Comparison of ENCODE assay signal across 7 mouse cellular contexts in the genomic region with DNA sequence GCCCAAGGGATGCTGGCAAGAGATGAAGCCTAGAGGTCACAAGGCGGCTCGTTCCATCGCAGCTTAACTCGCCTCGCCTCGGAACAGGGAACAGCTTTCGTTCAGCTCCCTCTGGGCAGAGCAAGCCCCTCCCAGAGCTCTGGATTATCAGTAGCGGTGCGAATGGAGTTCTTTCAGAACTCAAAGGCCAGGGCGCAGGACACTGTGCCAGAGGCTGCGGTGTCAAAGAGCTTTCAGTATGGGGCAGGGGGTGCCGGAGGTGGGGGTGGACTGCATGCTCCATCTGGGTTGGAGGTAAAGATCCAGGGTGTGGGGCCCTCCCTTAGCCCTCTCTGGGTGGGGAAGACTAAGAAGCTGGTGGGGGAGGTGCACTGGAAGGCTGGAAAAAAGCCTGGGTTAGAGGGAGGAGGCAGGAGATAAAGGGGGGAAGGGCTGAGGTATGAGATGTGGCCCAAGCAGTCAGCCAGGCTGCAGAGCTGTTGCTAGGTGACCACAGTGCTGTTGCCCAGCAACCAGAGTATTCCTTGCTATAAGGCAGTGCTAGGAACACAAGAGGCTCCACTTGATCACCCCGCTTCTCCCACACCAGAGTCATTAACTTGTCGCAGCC. TPM values are rescaled to one million over a fixed set of nuclear protein-coding genes. Genes with fewer than 3 reads are reported as not detected.
DNase-seq lines count a peak whose midpoint lies in the region; ATAC-seq and TF ChIP-seq lines count a peak whose summit lies in the region.

No protein-coding gene starts in this region.

- H3K4me1 ChIP-seq in embryonic facial prominence, embryonic 11.5 days (ENCODE audit: control insufficient read depth, insufficient read depth, low read length), result peaks cover 16% of the 10 kb centered on the region
- peaks cover 51% of the 10 kb centered on the region for H3K4me1 ChIP-seq in heart, embryonic 10.5 days
- H3K4me1 ChIP-seq in kidney, embryonic 16.5 days (ENCODE audit: insufficient read depth, low read length), result peaks cover 22% of the 10 kb centered on the region
- H3K4me1 ChIP-seq in limb, embryonic 13.5 days, result peaks cover 28% of the 10 kb centered on the region
- H3K4me1 ChIP-seq in neural tube, embryonic 15.5 days, result peaks cover 38% of the 10 kb centered on the region

- H3K4me3 ChIP-seq in embryonic facial prominence, embryonic 11.5 days (ENCODE audit: low read depth, low read length), result peak overlapping the region; percentile 6; the same call in 1 of the 2 replicates
- H3K4me3 ChIP-seq in heart, embryonic 10.5 days, result peak overlapping the region; percentile 54
- H3K4me3 ChIP-seq in kidney, embryonic 16.5 days (ENCODE audit: low read length), result peak overlapping the region; percentile 26
- H3K4me3 ChIP-seq in limb, embryonic 13.5 days, result peak overlapping the region; percentile 26
- H3K4me3 ChIP-seq in neural tube, embryonic 15.5 days (replicated peaks), result peak overlapping the region; percentile 23; the same call in 1 of the 2 replicates

- H3K27me3 ChIP-seq in embryonic facial prominence, embryonic 11.5 days (ENCODE audit: control insufficient read depth, insufficient read depth, low read length), result no peaks in the 10 kb centered on the region
- no peaks in the 10 kb centered on the region for H3K27me3 ChIP-seq in heart, embryonic 10.5 days (ENCODE audit: insufficient read depth, poor library complexity, severe bottlenecking)
- H3K27me3 ChIP-seq in kidney, embryonic 16.5 days (ENCODE audit: insufficient read depth, low read length), result no peaks in the 10 kb centered on the region
- H3K27me3 ChIP-seq in limb, embryonic 13.5 days, result no peaks in the 10 kb centered on the region
- no peaks in the 10 kb centered on the region for H3K27me3 ChIP-seq in neural tube, embryonic 15.5 days (replicated peaks)

- H3K9me3 ChIP-seq in embryonic facial prominence, embryonic 11.5 days (replicated peaks; ENCODE audit: control insufficient read depth, low read length), result no peaks in the 10 kb centered on the region
- no peaks in the 10 kb centered on the region for H3K9me3 ChIP-seq in heart, embryonic 10.5 days
- H3K9me3 ChIP-seq in kidney, embryonic 16.5 days (ENCODE audit: low read length), result no peaks in the 10 kb centered on the region
- H3K9me3 ChIP-seq in limb, embryonic 13.5 days, result no peaks in the 10 kb centered on the region
- H3K9me3 ChIP-seq in neural tube, embryonic 15.5 days (replicated peaks), result no peaks in the 10 kb centered on the region

- no peaks in the 10 kb centered on the region for H3K36me3 ChIP-seq in embryonic facial prominence, embryonic 11.5 days (replicated peaks; ENCODE audit: control insufficient read depth, insufficient read depth, low read depth, low read length)
- H3K36me3 ChIP-seq in heart, embryonic 10.5 days, result peaks cover 3% of the 10 kb centered on the region
- H3K36me3 ChIP-seq in kidney, embryonic 16.5 days (ENCODE audit: insufficient read depth, low read length), result no peaks in the 10 kb centered on the region
- H3K36me3 ChIP-seq in limb, embryonic 13.5 days, result peaks cover under 1% of the 10 kb centered on the region; the same call in 1 of the 2 replicates
- 0 out of 2 replicates have a peak, but pooled peaks cover 2% of the 10 kb centered on the region for H3K36me3 ChIP-seq in neural tube, embryonic 15.5 days

- peak overlapping the region; percentile 60 for H3K4me2 ChIP-seq in embryonic facial prominence, embryonic 11.5 days (ENCODE audit: low read depth, low read length)
- peak overlapping the region; percentile 46 for H3K4me2 ChIP-seq in kidney, embryonic 16.5 days (replicated peaks; ENCODE audit: low read depth, low read length)
- peak overlapping the region; percentile 59 for H3K4me2 ChIP-seq in limb, embryonic 13.5 days (replicated peaks)
- peak overlapping the region; percentile 58 for H3K4me2 ChIP-seq in neural tube, embryonic 15.5 days

- WGBS in embryonic facial prominence, embryonic 11.5 days, result under 1% methylated on average over 14 of the region's 14 CpGs
- WGBS in heart, embryonic 10.5 days, result 1% methylated on average over 14 of the region's 14 CpGs
- 4% methylated on average over 14 of the region's 14 CpGs for WGBS in kidney, embryonic 16.5 days
- whole genome bisulfite sequencing in limb, embryonic 13.5 days, result 2% methylated on average over 14 of the region's 14 CpGs
- 2% methylated on average over 14 of the region's 14 CpGs for WGBS in neural tube, embryonic 15.5 days

- no peak for TF ChIP-seq POLR2A in brain, embryonic 14.5 days (IDR thresholded peaks at IDR 0.05; ENCODE audit: borderline replicate concordance, extremely low read depth, insufficient read depth, insufficient read length, poor library complexity, severe bottlenecking)

- peak; percentile 99 for DNase-seq in brain, embryonic 14.5 days (ENCODE audit: low read depth)
- DNase-seq in embryonic facial prominence, embryonic 11.5 days (ENCODE audit: low spot score), result peak; percentile 95
- DNase-seq in heart, embryonic 10.5 days (ENCODE audit: low spot score), result peak; percentile 97
- no peak for DNase-seq in spleen, adult 12 weeks (ENCODE audit: low spot score)

- peak; percentile 96 for ATAC-seq in embryonic facial prominence, embryonic 11.5 days (replicated peaks; ENCODE audit: insufficient number of reproducible peaks, low FRiP score, low TSS enrichment, low read depth)
- peak; percentile 97 for ATAC-seq in kidney, embryonic 16.5 days (ENCODE audit: low FRiP score, low TSS enrichment)
- ATAC-seq in limb, embryonic 13.5 days (ENCODE audit: low FRiP score, low read depth), result peak; percentile 95
- ATAC-seq in neural tube, embryonic 15.5 days (ENCODE audit: low FRiP score), result peak; percentile 98

- H3K9ac ChIP-seq in embryonic facial prominence, embryonic 11.5 days (replicated peaks; ENCODE audit: low read length), result peak overlapping the region; percentile 49
- peak overlapping the region; percentile 31; the same call in 1 of the 2 replicates for H3K9ac ChIP-seq in kidney, embryonic 16.5 days (replicated peaks; ENCODE audit: low read length)
- H3K9ac ChIP-seq in limb, embryonic 13.5 days, result peak overlapping the region; percentile 55
- peak overlapping the region; percentile 31; the same call in 1 of the 2 replicates for H3K9ac ChIP-seq in neural tube, embryonic 15.5 days (replicated peaks)

- H3K27ac ChIP-seq in embryonic facial prominence, embryonic 11.5 days (replicated peaks; ENCODE audit: low read depth, low read length), result peak overlapping the region; percentile 93
- peak overlapping the region; percentile 92 for H3K27ac ChIP-seq in heart, embryonic 10.5 days
- H3K27ac ChIP-seq in kidney, embryonic 16.5 days (ENCODE audit: low read length), result peak overlapping the region; percentile 89
- peak overlapping the region; percentile 73 for H3K27ac ChIP-seq in limb, embryonic 13.5 days
- peak overlapping the region; percentile 97 for H3K27ac ChIP-seq in neural tube, embryonic 15.5 days (replicated peaks)

- TF ChIP-seq CTCF in brain, embryonic 14.5 days (IDR thresholded peaks at IDR 0.05; ENCODE audit: borderline replicate concordance, extremely low read depth, insufficient read depth, insufficient read length), result no peak

RNA-seq across cellular contexts. Expression of a gene that starts 9.1 kb away (rescaled TPM):
- polyA plus RNA-seq in brain, embryonic 14.5 days (2012; rRNA removed), result 329 and 375 TPM in 2 replicates
- polyA plus RNA-seq in embryonic facial prominence, embryonic 11.5 days (2014; fragmentation: Nextera tagmentation; extraction: Ambion mirVana), result 118 and 130 TPM in 2 replicates
- 99.6 and 105 TPM in 2 replicates for polyA plus RNA-seq in heart, embryonic 10.5 days (2016; fragmentation: Nextera tagmentation; extraction: Ambion mirVana)
- polyA plus RNA-seq in kidney, embryonic 16.5 days (2015; fragmentation: Nextera tagmentation; extraction: Ambion mirVana), result 148 and 150 TPM in 2 replicates
- 167 and 168 TPM in 2 replicates for polyA plus RNA-seq in limb, embryonic 13.5 days (2015; fragmentation: Nextera tagmentation; extraction: Ambion mirVana)
- polyA plus RNA-seq in neural tube, embryonic 15.5 days (2015; fragmentation: Nextera tagmentation; extraction: Ambion mirVana), result 247 and 279 TPM in 2 replicates

RNA-seq across cellular contexts. Expression of a gene that starts 9.8 kb away (rescaled TPM):
- 28.4 and 31.6 TPM in 2 replicates for polyA plus RNA-seq in brain, embryonic 14.5 days (2012; rRNA removed)
- polyA plus RNA-seq in embryonic facial prominence, embryonic 11.5 days (2014; fragmentation: Nextera tagmentation; extraction: Ambion mirVana), result 6.4 and 8.1 TPM in 2 replicates
- polyA plus RNA-seq in heart, embryonic 10.5 days (2016; fragmentation: Nextera tagmentation; extraction: Ambion mirVana), result 13.2 and 20.6 TPM in 2 replicates
- polyA plus RNA-seq in kidney, embryonic 16.5 days (2015; fragmentation: Nextera tagmentation; extraction: Ambion mirVana), result 10.8 and 11.0 TPM in 2 replicates
- polyA plus RNA-seq in limb, embryonic 13.5 days (2015; fragmentation: Nextera tagmentation; extraction: Ambion mirVana), result 11.2 and 11.7 TPM in 2 replicates
- 36.4 and 44.2 TPM in 2 replicates for polyA plus RNA-seq in neural tube, embryonic 15.5 days (2015; fragmentation: Nextera tagmentation; extraction: Ambion mirVana)

RNA-seq across cellular contexts. Expression of a gene that starts 18.0 kb away (rescaled TPM):
- 190 and 347 TPM in 2 replicates for polyA plus RNA-seq in brain, embryonic 14.5 days (2012; rRNA removed)
- 167 and 185 TPM in 2 replicates for polyA plus RNA-seq in embryonic facial prominence, embryonic 11.5 days (2014; fragmentation: Nextera tagmentation; extraction: Ambion mirVana)
- polyA plus RNA-seq in heart, embryonic 10.5 days (2016; fragmentation: Nextera tagmentation; extraction: Ambion mirVana), result 106 and 122 TPM in 2 replicates
- 200 TPM in 2 replicates for polyA plus RNA-seq in kidney, embryonic 16.5 days (2015; fragmentation: Nextera tagmentation; extraction: Ambion mirVana)
- polyA plus RNA-seq in limb, embryonic 13.5 days (2015; fragmentation: Nextera tagmentation; extraction: Ambion mirVana), result 175 and 192 TPM in 2 replicates
- 279 and 285 TPM in 2 replicates for polyA plus RNA-seq in neural tube, embryonic 15.5 days (2015; fragmentation: Nextera tagmentation; extraction: Ambion mirVana)

RNA-seq across cellular contexts. Expression of a gene that starts 20.4 kb away (rescaled TPM):
- 47.8 and 67.8 TPM in 2 replicates for polyA plus RNA-seq in brain, embryonic 14.5 days (2012; rRNA removed)
- polyA plus RNA-seq in embryonic facial prominence, embryonic 11.5 days (2014; fragmentation: Nextera tagmentation; extraction: Ambion mirVana), result 48.4 and 49.0 TPM in 2 replicates
- 50.5 and 58.6 TPM in 2 replicates for polyA plus RNA-seq in heart, embryonic 10.5 days (2016; fragmentation: Nextera tagmentation; extraction: Ambion mirVana)
- 47.6 and 48.6 TPM in 2 replicates for polyA plus RNA-seq in kidney, embryonic 16.5 days (2015; fragmentation: Nextera tagmentation; extraction: Ambion mirVana)
- polyA plus RNA-seq in limb, embryonic 13.5 days (2015; fragmentation: Nextera tagmentation; extraction: Ambion mirVana), result 41.2 and 45.6 TPM in 2 replicates
- 75.0 and 78.2 TPM in 2 replicates for polyA plus RNA-seq in neural tube, embryonic 15.5 days (2015; fragmentation: Nextera tagmentation; extraction: Ambion mirVana)

RNA-seq across cellular contexts. Expression of a gene that starts 27.6 kb away (rescaled TPM):
- 127 and 171 TPM in 2 replicates for polyA plus RNA-seq in brain, embryonic 14.5 days (2012; rRNA removed)
- polyA plus RNA-seq in embryonic facial prominence, embryonic 11.5 days (2014; fragmentation: Nextera tagmentation; extraction: Ambion mirVana), result 242 and 248 TPM in 2 replicates
- polyA plus RNA-seq in heart, embryonic 10.5 days (2016; fragmentation: Nextera tagmentation; extraction: Ambion mirVana), result 155 and 194 TPM in 2 replicates
- 188 and 198 TPM in 2 replicates for polyA plus RNA-seq in kidney, embryonic 16.5 days (2015; fragmentation: Nextera tagmentation; extraction: Ambion mirVana)
- polyA plus RNA-seq in limb, embryonic 13.5 days (2015; fragmentation: Nextera tagmentation; extraction: Ambion mirVana), result 188 and 190 TPM in 2 replicates
- 105 and 130 TPM in 2 replicates for polyA plus RNA-seq in neural tube, embryonic 15.5 days (2015; fragmentation: Nextera tagmentation; extraction: Ambion mirVana)
